Mouse (Mus musculus): ENCODE measurements at regions not wholly inside any gene's neighbourhood (a gene's known extent, or its start where the extent isn't known, plus 50 kb on each side); places are given as distances from the start of the nearest gene placed in this dataset.

DNA sequence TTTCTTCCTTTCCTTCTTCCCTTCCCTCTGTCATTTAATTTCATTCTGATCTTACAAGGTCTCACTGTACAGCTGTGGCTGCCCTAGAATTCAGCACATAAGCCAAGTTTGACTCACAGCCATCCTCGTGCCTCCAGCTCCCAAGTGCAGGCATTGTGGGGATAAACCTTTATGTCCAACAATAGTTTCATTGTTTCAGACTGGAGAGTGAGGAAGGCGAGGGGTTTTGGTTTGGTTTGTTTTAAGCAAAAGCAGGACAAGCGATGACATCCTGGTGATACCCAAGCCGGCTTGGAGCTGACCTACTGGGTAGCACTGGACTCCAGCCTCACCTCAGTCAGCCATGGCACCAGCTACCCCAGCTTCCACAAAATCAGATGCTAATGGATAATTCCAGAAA, 1603.5 kb upstream of the Gulo start:
- Histone ChIP-seq H3K9ac (ENCODE audit: low read depth, low read length) (no peak overlapping the region), H3K36me3 (ENCODE audit: control insufficient read depth, insufficient read depth, low read length) (no peaks in the 10 kb centered on the region), H3K4me1 (replicated peaks; ENCODE audit: control insufficient read depth, insufficient read depth, low read length) (peaks cover 3% of the 10 kb centered on the region; the same call in 1 of the 2 replicates), H3K27me3 (ENCODE audit: control insufficient read depth, insufficient read depth, low read length) (0 out of 2 replicates have a peak, but pooled peaks cover 8% of the 10 kb centered on the region), H3K4me2 (replicated peaks; ENCODE audit: low read depth, low read length) (no peak overlapping the region), H3K4me3 (ENCODE audit: low read depth, low read length) (no peak overlapping the region), H3K27ac (ENCODE audit: low read depth, low read length) (no peak overlapping the region), H3K9me3 (ENCODE audit: control insufficient read depth, low read length) (no peaks in the 10 kb centered on the region)
- DNase-seq (ENCODE audit: low spot score) (no peak), ATAC-seq (ENCODE audit: low FRiP score) (no peak)
- WGBS: 35% methylated on average over 4 of the region's 4 CpGs

GRCm38 (mm10) chr14:67608262-67608661, 1599.3 kb upstream of the Gulo start:
- Histone ChIP-seq H3K9me3 (ENCODE audit: control insufficient read depth, low read length) (no peaks in the 10 kb centered on the region), H3K36me3 (ENCODE audit: control insufficient read depth, insufficient read depth, low read length) (no peaks in the 10 kb centered on the region), H3K27me3 (ENCODE audit: control insufficient read depth, insufficient read depth, low read length) (0 out of 2 replicates have a peak, but pooled peaks cover 5% of the 10 kb centered on the region), H3K4me3 (ENCODE audit: low read depth, low read length) (peak overlapping the region; percentile 10; the same call in 1 of the 2 replicates), H3K27ac (ENCODE audit: low read depth, low read length) (no peak overlapping the region), H3K4me2 (replicated peaks; ENCODE audit: low read depth, low read length) (peak overlapping the region; percentile 32), H3K4me1 (replicated peaks; ENCODE audit: control insufficient read depth, insufficient read depth, low read length) (peaks cover 3% of the 10 kb centered on the region; the same call in 1 of the 2 replicates), H3K9ac (ENCODE audit: low read depth, low read length) (0 out of 2 replicates have a peak overlapping the region, but pooled peaks have one; percentile 19)
- DNase-seq (ENCODE audit: low spot score): no peak
- 24% methylated on average over 20 of the region's 20 CpGs for WGBS
- ATAC-seq (ENCODE audit: low FRiP score): no peak

- no peak overlapping the region for H3K4me2 ChIP-seq (replicated peaks; ENCODE audit: low read depth, low read length)
- no peak overlapping the region for H3K27ac ChIP-seq (ENCODE audit: low read depth, low read length)
- no peaks in the 10 kb centered on the region for H3K27me3 ChIP-seq (ENCODE audit: control insufficient read depth, insufficient read depth, low read length)
- WGBS: 73% methylated on average over 4 of the region's 4 CpGs
- H3K9ac ChIP-seq (ENCODE audit: low read depth, low read length): no peak overlapping the region
- no peaks in the 10 kb centered on the region for H3K4me1 ChIP-seq (replicated peaks; ENCODE audit: control insufficient read depth, insufficient read depth, low read length)
- H3K4me3 ChIP-seq (ENCODE audit: low read depth, low read length): no peak overlapping the region
- H3K36me3 ChIP-seq (ENCODE audit: control insufficient read depth, insufficient read depth, low read length): no peaks in the 10 kb centered on the region
- no peaks in the 10 kb centered on the region for H3K9me3 ChIP-seq (ENCODE audit: control insufficient read depth, low read length)
- ATAC-seq (ENCODE audit: low FRiP score) (no peak), DNase-seq (ENCODE audit: low spot score) (no peak)
Observed at GRCm38 (mm10) chr14:67602960-67603359, 1594.0 kb upstream of the Gulo start.

GRCm38 (mm10) chr14:67599734-67600133, 1590.7 kb upstream of the Gulo start:
- Histone ChIP-seq H3K9me3 (ENCODE audit: control insufficient read depth, low read length) (no peaks in the 10 kb centered on the region), H3K4me3 (ENCODE audit: low read depth, low read length) (no peak overlapping the region), H3K4me1 (replicated peaks; ENCODE audit: control insufficient read depth, insufficient read depth, low read length) (no peaks in the 10 kb centered on the region), H3K4me2 (replicated peaks; ENCODE audit: low read depth, low read length) (no peak overlapping the region), H3K36me3 (ENCODE audit: control insufficient read depth, insufficient read depth, low read length) (no peaks in the 10 kb centered on the region), H3K27ac (ENCODE audit: low read depth, low read length) (no peak overlapping the region), H3K27me3 (ENCODE audit: control insufficient read depth, insufficient read depth, low read length) (no peaks in the 10 kb centered on the region), H3K9ac (ENCODE audit: low read depth, low read length) (no peak overlapping the region)
- ATAC-seq (ENCODE audit: low FRiP score) (no peak), DNase-seq (ENCODE audit: low spot score) (no peak)
- 26% methylated on average over 4 of the region's 4 CpGs for WGBS

- no peaks in the 10 kb centered on the region for H3K36me3 ChIP-seq (ENCODE audit: control insufficient read depth, insufficient read depth, low read length)
- no peak overlapping the region for H3K4me3 ChIP-seq (ENCODE audit: low read depth, low read length)
- no peak overlapping the region for H3K4me2 ChIP-seq (replicated peaks; ENCODE audit: low read depth, low read length)
- no peaks in the 10 kb centered on the region; the same call in 1 of the 2 replicates for H3K4me1 ChIP-seq (replicated peaks; ENCODE audit: control insufficient read depth, insufficient read depth, low read length)
- H3K27me3 ChIP-seq (ENCODE audit: control insufficient read depth, insufficient read depth, low read length): no peaks in the 10 kb centered on the region
- ATAC-seq (ENCODE audit: low FRiP score) (no peak), DNase-seq (ENCODE audit: low spot score) (no peak)
- WGBS: 79% methylated on average over 11 of the region's 11 CpGs
- H3K9me3 ChIP-seq (ENCODE audit: control insufficient read depth, low read length): no peaks in the 10 kb centered on the region
- no peak overlapping the region for H3K27ac ChIP-seq (ENCODE audit: low read depth, low read length)
- H3K9ac ChIP-seq (ENCODE audit: low read depth, low read length): no peak overlapping the region
Observed at GRCm38 (mm10) chr14:67588627-67589026, 1579.6 kb upstream of the Gulo start.

GRCm38 (mm10) chr14:67584456-67585048, 1575.5 kb upstream of the Gulo start:
- no peak for ATAC-seq (ENCODE audit: low FRiP score)
- H3K9ac ChIP-seq (ENCODE audit: low read depth, low read length): no peak overlapping the region
- H3K9me3 ChIP-seq (ENCODE audit: control insufficient read depth, low read length): no peaks in the 10 kb centered on the region
- H3K4me1 ChIP-seq (replicated peaks; ENCODE audit: control insufficient read depth, insufficient read depth, low read length): no peaks in the 10 kb centered on the region
- WGBS: 65% methylated on average over 14 of the region's 14 CpGs
- H3K27me3 ChIP-seq (ENCODE audit: control insufficient read depth, insufficient read depth, low read length): no peaks in the 10 kb centered on the region
- H3K4me3 ChIP-seq (ENCODE audit: low read depth, low read length): no peak overlapping the region
- no peak overlapping the region for H3K4me2 ChIP-seq (replicated peaks; ENCODE audit: low read depth, low read length)
- no peak for DNase-seq (ENCODE audit: low spot score)
- H3K36me3 ChIP-seq (ENCODE audit: control insufficient read depth, insufficient read depth, low read length): no peaks in the 10 kb centered on the region
- H3K27ac ChIP-seq (ENCODE audit: low read depth, low read length): no peak overlapping the region

DNA sequence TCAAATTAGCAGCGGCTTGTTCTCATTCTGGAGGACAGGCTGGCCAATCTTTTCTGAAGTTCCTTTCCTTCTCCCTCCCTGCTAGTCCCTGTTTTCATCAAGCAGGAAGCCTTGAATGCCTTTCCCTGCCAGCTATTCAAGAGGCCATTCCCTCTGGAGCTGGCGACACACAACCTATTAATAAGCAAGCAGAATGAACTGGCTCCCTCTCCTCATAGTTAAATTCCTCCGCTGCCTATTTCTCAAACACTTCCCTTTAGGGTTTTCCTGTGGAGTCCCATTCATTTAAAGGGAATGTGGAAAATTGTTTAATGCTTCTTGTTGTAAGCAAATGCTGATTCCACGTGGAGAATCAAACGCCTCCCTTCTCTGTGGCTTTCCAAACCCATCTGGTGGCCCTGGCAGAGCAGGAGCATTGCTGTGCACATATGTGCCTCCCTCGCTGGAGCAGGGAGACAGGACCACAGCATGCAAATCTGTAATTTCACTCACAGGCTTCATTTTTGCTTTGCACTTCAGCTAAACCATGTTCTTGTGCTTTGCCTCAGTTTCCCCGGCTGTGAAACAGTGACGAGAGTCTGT, 1573.3 kb upstream of the Gulo start:
- H3K9ac ChIP-seq (ENCODE audit: low read depth, low read length): no peak overlapping the region
- whole genome bisulfite sequencing: 72% methylated on average over 8 of the region's 8 CpGs
- H3K4me2 ChIP-seq (replicated peaks; ENCODE audit: low read depth, low read length): no peak overlapping the region
- H3K27ac ChIP-seq (ENCODE audit: low read depth, low read length): no peak overlapping the region
- no peaks in the 10 kb centered on the region for H3K27me3 ChIP-seq (ENCODE audit: control insufficient read depth, insufficient read depth, low read length)
- H3K4me3 ChIP-seq (ENCODE audit: low read depth, low read length): no peak overlapping the region
- DNase-seq (ENCODE audit: low spot score) (no peak), ATAC-seq (ENCODE audit: low FRiP score) (no peak)
- no peaks in the 10 kb centered on the region for H3K9me3 ChIP-seq (ENCODE audit: control insufficient read depth, low read length)
- H3K4me1 ChIP-seq (replicated peaks; ENCODE audit: control insufficient read depth, insufficient read depth, low read length): no peaks in the 10 kb centered on the region
- no peaks in the 10 kb centered on the region for H3K36me3 ChIP-seq (ENCODE audit: control insufficient read depth, insufficient read depth, low read length)

GRCm38 (mm10) chr14:67574346-67574949, 1565.4 kb upstream of the Gulo start:
- 71% methylated on average over 7 of the region's 7 CpGs for WGBS
- Histone ChIP-seq H3K4me1 (replicated peaks; ENCODE audit: control insufficient read depth, insufficient read depth, low read length) (0 out of 2 replicates have a peak, but pooled peaks cover 3% of the 10 kb centered on the region), H3K27ac (ENCODE audit: low read depth, low read length) (no peak overlapping the region), H3K4me2 (replicated peaks; ENCODE audit: low read depth, low read length) (no peak overlapping the region), H3K4me3 (ENCODE audit: low read depth, low read length) (no peak overlapping the region), H3K27me3 (ENCODE audit: control insufficient read depth, insufficient read depth, low read length) (no peaks in the 10 kb centered on the region), H3K9me3 (ENCODE audit: control insufficient read depth, low read length) (no peaks in the 10 kb centered on the region), H3K36me3 (ENCODE audit: control insufficient read depth, insufficient read depth, low read length) (no peaks in the 10 kb centered on the region), H3K9ac (ENCODE audit: low read depth, low read length) (no peak overlapping the region)
- ATAC-seq (ENCODE audit: low FRiP score): no peak
- DNase-seq (ENCODE audit: low spot score): no peak

Measured in hindbrain, embryonic 11.5 days (tissue).